16 mouse cellular contexts compared by ENCODE assay signal in genomic region chr17:84241308-84241957, GRCm38 (mm10). TPM values are rescaled to one million over a fixed set of nuclear protein-coding genes. Genes with fewer than 3 reads are reported as not detected.
DNase-seq lines count a peak whose midpoint lies in the region; ATAC-seq and TF ChIP-seq lines count a peak whose summit lies in the region.
"Had no signal": no experiment of that assay in that cellular context is flagged by ENCODE, and none has a peak within 500 bp of the region (broad histone marks: within the 10 kb centered on the region; RNA-seq: fewer than 3 reads in every experiment).

No protein-coding gene starts in this region.

- H3K27me3 ChIP-seq in liver, embryonic 14.5 days (ENCODE audit: control insufficient read depth, insufficient read depth, low read length) = no peaks in the 10 kb centered on the region
- H3K27me3 ChIP-seq in liver, embryonic 11.5 days (replicated peaks; ENCODE audit: control insufficient read depth, insufficient read depth, low read length) = no peaks in the 10 kb centered on the region
- H3K27me3 ChIP-seq: forebrain, embryonic 15.5 days; limb, embryonic 13.5 days; midbrain, embryonic 12.5 days had no signal

- TF ChIP-seq EP300 in liver, embryonic 14.5 days (IDR thresholded peaks at IDR 0.05; ENCODE audit: low read depth) = no peak

- H3K36me3 ChIP-seq in liver, embryonic 14.5 days (replicated peaks; ENCODE audit: control insufficient read depth, insufficient read depth, low read depth) = no peaks in the 10 kb centered on the region
- H3K36me3 ChIP-seq in liver, embryonic 11.5 days (ENCODE audit: control insufficient read depth, insufficient read depth, low read length) = peaks cover 2% of the 10 kb centered on the region; the same call in 1 of the 2 replicates
- H3K36me3 ChIP-seq: forebrain, embryonic 15.5 days had no signal

- no peak overlapping the region for H3K4me2 ChIP-seq in liver, embryonic 14.5 days (ENCODE audit: low read depth)
- H3K4me2 ChIP-seq in liver, embryonic 11.5 days = no peak overlapping the region
- H3K4me2 ChIP-seq: forebrain, embryonic 15.5 days; limb, embryonic 13.5 days; midbrain, embryonic 12.5 days had no signal

- peaks cover 0 to 12% of the 10 kb centered on the region in 2 experiments; a peak in 2 of 4 replicates for H3K4me1 ChIP-seq in liver, embryonic 14.5 days (replicated peaks; ENCODE audit: control insufficient read depth in 2 of 2, insufficient read depth in 2 of 2, low read length in 1 of 2)
- H3K4me1 ChIP-seq in liver, embryonic 11.5 days (replicated peaks; ENCODE audit: control insufficient read depth, insufficient read depth, low read length) = peaks cover 4% of the 10 kb centered on the region; the same call in 1 of the 2 replicates
- H3K4me1 ChIP-seq: forebrain, embryonic 15.5 days; midbrain, embryonic 12.5 days had no signal

- no peaks in the 10 kb centered on the region for H3K9me3 ChIP-seq in liver, embryonic 14.5 days (ENCODE audit: control insufficient read depth, low read length)
- no peaks in the 10 kb centered on the region for H3K9me3 ChIP-seq in liver, embryonic 11.5 days (ENCODE audit: control insufficient read depth, low read length)
- H3K9me3 ChIP-seq: forebrain, embryonic 15.5 days; limb, embryonic 13.5 days; midbrain, embryonic 12.5 days had no signal

- no peak overlapping the region for H3K27ac ChIP-seq in liver, embryonic 14.5 days
- no peak overlapping the region for H3K27ac ChIP-seq in liver, embryonic 11.5 days (ENCODE audit: low read depth, low read length)
- H3K27ac ChIP-seq: forebrain, embryonic 15.5 days; limb, embryonic 13.5 days; midbrain, embryonic 12.5 days had no signal

- no peak for DNase-seq in liver, embryonic 14.5 days (ENCODE audit: low read depth in 3 of 3, low spot score in 3 of 3)
- no peak for DNase-seq in liver, embryonic 11.5 days (ENCODE audit: low spot score)
- DNase-seq in 416B (ENCODE audit: low read depth) (peak; percentile 3), ZHBTc4 (ENCODE audit: low read depth, low spot score) (peak; percentile 23)
- peak; percentile 56 for DNase-seq in CD4-positive, CD25-positive, alpha-beta regulatory T cell, adult 2 months (ENCODE audit: low read depth, low spot score)
- no peak for DNase-seq in cerebellum, adult 11 months
- no peak for DNase-seq in right cerebral cortex, postnatal 4 days
- DNase-seq: cerebellum, adult 8-10 months; embryo, embryonic 11 days; gastrocnemius, postnatal 14 days; kidney, adult 11 months; kidney, postnatal 36 days had no signal

- no peak overlapping the region for H3K4me3 ChIP-seq in liver, embryonic 14.5 days (ENCODE audit: insufficient read depth in 1 of 2, low read depth in 2 of 2, low read length in 2 of 2)
- H3K4me3 ChIP-seq in liver, embryonic 11.5 days (ENCODE audit: low read depth, low read length) = no peak overlapping the region
- H3K4me3 ChIP-seq: forebrain, embryonic 15.5 days; limb, embryonic 13.5 days; midbrain, embryonic 12.5 days had no signal

- no peak for ATAC-seq in liver, embryonic 14.5 days (ENCODE audit: insufficient read depth)
- ATAC-seq in liver, embryonic 11.5 days (replicated peaks; ENCODE audit: low FRiP score) = no peak
- ATAC-seq in megakaryocyte, adult 5-6 weeks (ENCODE audit: poor library complexity, severe bottlenecking) = no peak
- ATAC-seq: forebrain, embryonic 15.5 days had no signal

- peak; percentile 45 for TF ChIP-seq CTCF in liver, embryonic 14.5 days (IDR thresholded peaks at IDR 0.05; ENCODE audit: low read depth)

- no peak overlapping the region for H3K9ac ChIP-seq in liver, embryonic 14.5 days (replicated peaks)
- no peak overlapping the region for H3K9ac ChIP-seq in liver, embryonic 11.5 days (ENCODE audit: low read depth, low read length)
- H3K9ac ChIP-seq: forebrain, embryonic 15.5 days; limb, embryonic 13.5 days; midbrain, embryonic 12.5 days had no signal

- WGBS in liver, embryonic 14.5 days (ENCODE audit: insufficient replicate concordance) = 78% methylated on average over 6 of the region's 6 CpGs
- WGBS in liver, embryonic 11.5 days = 89% methylated on average over 6 of the region's 6 CpGs

RNA-seq across cellular contexts. Expression of gene Zfp36l2, which starts 53.7 kb away (rescaled TPM):
- 22.7 and 27.3 TPM in 2 replicates for polyA plus RNA-seq in liver, embryonic 14.5 days (2012; rRNA removed)
- polyA plus RNA-seq in liver, embryonic 14.5 days (2014; fragmentation: Nextera tagmentation; extraction: Ambion mirVana) = 9.9 and 11.6 TPM in 2 replicates
- 24.7 and 26.7 TPM in 2 replicates for polyA plus RNA-seq in liver, embryonic 11.5 days (2014; fragmentation: Nextera tagmentation; extraction: Ambion mirVana)
- 316 and 357 TPM in 2 replicates for total RNA-seq in megakaryocyte, adult 5-6 weeks (2015)
- total RNA-seq in megakaryocyte, adult 5-6 weeks (2017) = 121 and 168 TPM in 2 replicates

Comparison
In these comparisons a context has a peak if more than half of its experiments do, and no peak if none do; other contexts are left out.
1. DNase-seq: peak in 416B (single experiment), CD4-positive, CD25-positive, alpha-beta regulatory T cell, adult 2 months (single experiment) and ZHBTc4 (single experiment); none in liver, embryonic 14.5 days (0 of 3), liver, embryonic 11.5 days (single experiment), cerebellum, adult 11 months (single experiment) and right cerebral cortex, postnatal 4 days (single experiment).